Mouse (Mus musculus): ENCODE data around the gene Ccnl2. TPM values are rescaled to one million over a fixed set of nuclear protein-coding genes. Genes with fewer than 3 reads are reported as not detected.
A peak's percentile ranks its signal among the peaks of the same experiment; 100 is the strongest.

The Ccnl2 gene
- polyA plus RNA-seq, 1 experiment from 2014 or later = 166 TPM

DNA sequence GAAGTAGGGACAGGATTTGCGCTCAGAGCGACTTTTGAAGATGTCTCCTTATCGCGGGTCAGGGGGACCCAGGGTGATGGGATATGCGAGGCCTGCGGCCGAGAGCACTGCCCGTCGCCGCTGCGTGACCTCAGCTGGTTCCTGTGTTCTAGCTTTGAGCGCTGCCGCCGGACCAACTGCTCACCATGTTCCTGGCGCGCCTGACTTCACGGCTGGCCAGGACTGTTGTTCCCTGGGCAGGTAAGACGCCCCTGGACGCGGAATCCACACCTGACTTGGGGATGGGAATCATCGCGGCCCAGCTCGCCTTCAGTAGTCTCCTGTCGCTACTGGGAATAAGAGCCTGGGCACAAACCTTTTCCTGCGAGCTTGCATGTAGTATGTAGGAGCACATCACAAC, 19.5 kb downstream of the Ccnl2 start:
- H3K9me3 ChIP-seq (replicated peaks) = no peaks in the 10 kb centered on the region
- peak overlapping the region; percentile 91 for H3K4me3 ChIP-seq
- H3K36me3 ChIP-seq (ENCODE audit: poor library complexity, severe bottlenecking) = peaks cover 32% of the 10 kb centered on the region
- no peak for ATAC-seq
- H3K4me2 ChIP-seq = peak overlapping the region; percentile 99
- peaks cover 25% of the 10 kb centered on the region for H3K4me1 ChIP-seq
- 1% methylated on average over 25 of the region's 25 CpGs for WGBS
- peak overlapping the region; percentile 93 for H3K9ac ChIP-seq
- H3K27ac ChIP-seq = peak overlapping the region; percentile 89
- H3K27me3 ChIP-seq = no peaks in the 10 kb centered on the region

DNA sequence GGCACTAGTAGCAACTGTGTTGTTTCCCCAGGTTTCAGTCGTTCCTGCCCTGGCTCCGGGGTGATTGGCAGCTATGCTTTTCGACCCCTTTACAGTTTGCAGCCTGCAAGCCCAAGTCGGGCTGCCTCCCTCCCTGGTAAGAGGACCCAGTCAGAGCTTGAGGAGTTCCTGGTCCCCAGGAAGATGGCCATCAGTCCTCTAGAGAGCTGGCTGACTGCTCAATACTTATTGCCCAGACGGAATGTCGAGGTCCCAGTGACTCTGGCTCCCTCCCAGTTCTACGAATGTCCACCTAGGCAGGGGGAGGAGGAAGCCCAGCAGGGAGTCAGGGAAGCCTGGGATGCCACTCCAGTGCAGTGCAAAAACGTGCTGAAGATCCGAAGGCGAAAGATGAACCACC, 20.0 kb downstream of the Ccnl2 start:
- H3K9ac ChIP-seq = peak overlapping the region; percentile 93
- no peaks in the 10 kb centered on the region for H3K9me3 ChIP-seq (replicated peaks)
- H3K36me3 ChIP-seq (ENCODE audit: poor library complexity, severe bottlenecking) = peaks cover 27% of the 10 kb centered on the region
- peak overlapping the region; percentile 91 for H3K4me3 ChIP-seq
- H3K4me1 ChIP-seq = peaks cover 25% of the 10 kb centered on the region
- H3K4me2 ChIP-seq = peak overlapping the region; percentile 99
- H3K27ac ChIP-seq = peak overlapping the region; percentile 89; the same call in 1 of the 2 replicates
- no peak for ATAC-seq
- 54% methylated on average over 10 of the region's 10 CpGs for WGBS
- no peaks in the 10 kb centered on the region for H3K27me3 ChIP-seq

DNA sequence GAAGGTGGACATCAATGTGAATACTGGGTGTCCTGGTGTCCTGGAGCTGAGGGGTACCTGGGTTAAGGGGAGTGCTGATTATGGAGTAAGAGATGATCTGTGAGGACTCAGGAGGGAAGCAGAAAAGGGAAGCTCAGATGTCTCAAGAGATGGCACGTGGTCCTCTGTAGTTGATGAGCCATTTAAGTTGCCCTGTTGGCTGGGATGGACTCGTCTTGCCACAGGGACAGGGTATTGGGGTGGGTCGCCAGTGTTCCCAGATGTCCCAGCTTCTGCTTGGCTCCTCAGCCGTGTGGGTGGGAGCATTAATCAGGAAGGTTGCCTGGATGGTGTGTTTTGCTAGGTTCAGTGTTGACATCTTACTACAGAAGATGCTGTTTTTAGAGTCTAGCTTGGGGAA, 20.9 kb downstream of the Ccnl2 start:
- Histone ChIP-seq H3K4me2 (peak overlapping the region; percentile 99; the same call in 1 of the 2 replicates), H3K9ac (no peak overlapping the region), H3K36me3 (ENCODE audit: poor library complexity, severe bottlenecking) (peaks cover 18% of the 10 kb centered on the region), H3K27me3 (no peaks in the 10 kb centered on the region), H3K4me3 (no peak overlapping the region), H3K9me3 (replicated peaks) (no peaks in the 10 kb centered on the region), H3K27ac (no peak overlapping the region), H3K4me1 (peaks cover 25% of the 10 kb centered on the region)
- 87% methylated on average over 4 of the region's 4 CpGs for WGBS
- no peak for ATAC-seq

DNA sequence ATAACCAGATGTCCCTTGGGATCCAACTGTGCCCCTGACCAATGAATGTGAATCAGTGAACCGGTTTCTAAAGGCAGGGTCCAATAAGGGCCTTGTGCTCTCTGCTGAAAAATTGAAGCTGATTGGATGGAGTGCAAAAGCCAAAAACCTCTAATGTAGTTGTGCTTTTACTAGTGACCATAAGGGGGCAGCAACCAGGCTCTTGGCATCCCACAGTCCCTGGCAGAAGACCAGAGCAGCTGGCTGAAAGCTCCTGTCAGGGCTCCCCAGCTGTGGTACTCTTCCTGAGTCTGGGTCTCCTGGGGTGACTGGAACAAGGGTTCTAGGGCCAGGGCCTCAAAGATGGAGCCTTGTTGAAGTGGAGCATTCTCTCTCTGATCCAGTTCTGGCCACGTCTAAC, 21.5 kb downstream of the Ccnl2 start:
- Histone ChIP-seq H3K4me3 (no peak overlapping the region), H3K4me1 (peaks cover 25% of the 10 kb centered on the region), H3K9ac (no peak overlapping the region), H3K27ac (peak overlapping the region; percentile 41; the same call in 1 of the 2 replicates), H3K27me3 (no peaks in the 10 kb centered on the region), H3K4me2 (no peak overlapping the region), H3K9me3 (replicated peaks) (no peaks in the 10 kb centered on the region), H3K36me3 (ENCODE audit: poor library complexity, severe bottlenecking) (peaks cover 15% of the 10 kb centered on the region)
- WGBS = 33% methylated on average over 2 of the region's 2 CpGs
- ATAC-seq = no peak

DNA sequence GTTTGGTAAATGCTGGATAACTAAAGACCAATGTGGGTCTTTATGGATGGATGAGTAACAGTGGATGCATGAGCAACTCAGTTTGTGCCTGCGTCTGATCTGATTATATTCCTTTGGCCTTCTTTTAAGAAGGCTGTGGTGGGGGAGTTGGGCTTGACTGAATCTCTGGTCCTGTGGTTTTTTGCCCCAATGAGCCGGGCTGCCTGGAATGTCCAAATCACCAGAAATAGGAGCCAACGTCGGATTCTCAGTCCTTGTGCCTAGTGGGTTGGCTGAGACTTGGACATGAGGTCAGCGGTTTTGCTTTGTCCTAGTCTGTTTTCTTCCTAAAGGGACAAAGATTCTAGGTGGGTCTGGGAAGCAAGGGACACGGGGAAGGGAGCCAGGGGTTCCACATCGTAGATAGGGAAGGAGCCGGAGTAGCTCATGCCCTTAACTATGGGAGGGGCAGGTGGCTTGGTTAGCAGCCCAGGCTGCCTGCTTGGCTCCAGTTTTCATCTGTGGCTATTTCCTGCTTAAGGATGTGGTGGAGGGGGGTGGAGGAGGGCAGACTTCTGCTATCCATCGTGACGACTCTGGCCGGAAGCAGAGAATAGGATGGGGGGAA, 25.2 kb downstream of the Ccnl2 start:
- Histone ChIP-seq H3K36me3 (ENCODE audit: poor library complexity, severe bottlenecking) (peaks cover 10% of the 10 kb centered on the region), H3K9me3 (replicated peaks) (no peaks in the 10 kb centered on the region), H3K27ac (no peak overlapping the region), H3K4me3 (no peak overlapping the region), H3K4me2 (no peak overlapping the region), H3K27me3 (peaks cover 15% of the 10 kb centered on the region), H3K4me1 (peaks cover 40% of the 10 kb centered on the region), H3K9ac (no peak overlapping the region)
- 86% methylated on average over 11 of the region's 11 CpGs for WGBS
- ATAC-seq = no peak

DNA sequence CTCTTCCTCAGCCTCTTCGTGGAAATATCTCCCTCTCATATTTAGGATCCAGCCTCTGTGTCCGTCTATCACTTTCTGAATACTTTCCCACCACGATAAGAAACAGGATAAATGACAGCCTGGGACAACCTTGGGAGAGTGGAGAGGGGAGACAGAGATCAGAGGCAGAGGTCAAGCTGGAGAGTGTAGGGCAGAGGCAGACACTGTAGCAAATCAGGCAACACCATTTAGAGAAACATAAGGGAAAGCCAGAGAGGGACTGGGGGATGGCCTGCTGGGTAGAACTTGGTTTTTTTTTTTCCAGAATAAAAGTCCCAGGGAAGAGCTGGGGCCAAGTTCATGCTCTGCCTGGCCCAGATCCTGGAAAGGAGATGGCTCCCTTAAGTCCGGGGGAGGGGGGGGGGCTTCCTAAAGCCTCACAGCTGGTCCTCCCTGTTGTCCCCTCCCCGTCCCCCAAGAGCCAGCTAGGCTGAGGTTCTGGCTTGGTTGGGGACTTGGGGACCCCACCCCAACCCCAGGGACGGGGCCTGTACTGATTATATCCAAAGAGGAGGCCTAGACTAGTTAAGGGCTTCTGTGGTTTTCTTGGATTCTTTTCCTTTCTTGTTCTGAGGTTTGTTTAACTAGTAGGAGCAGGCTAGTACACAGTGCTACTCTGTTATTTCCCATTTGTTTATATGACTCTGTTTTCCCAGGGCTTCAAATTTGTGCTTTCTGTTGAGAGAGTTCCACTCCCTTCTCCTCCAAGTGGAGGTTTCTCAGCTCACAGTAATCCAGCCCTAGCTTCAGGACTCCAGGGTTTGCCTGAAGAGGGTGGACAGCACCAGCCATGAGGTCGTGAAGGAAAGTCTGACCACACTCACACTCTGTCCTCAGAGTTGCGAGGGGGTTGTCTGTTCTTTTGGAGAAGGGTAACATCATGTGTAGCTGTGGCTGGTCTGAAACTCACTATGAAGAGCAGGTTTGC, 26.2 kb downstream of the Ccnl2 start:
- Histone ChIP-seq H3K9me3 (replicated peaks) (no peaks in the 10 kb centered on the region), H3K27me3 (peaks cover 15% of the 10 kb centered on the region), H3K9ac (no peak overlapping the region), H3K4me3 (no peak overlapping the region), H3K4me2 (no peak overlapping the region), H3K36me3 (ENCODE audit: poor library complexity, severe bottlenecking) (peaks cover under 1% of the 10 kb centered on the region; the same call in 1 of the 2 replicates), H3K27ac (no peak overlapping the region), H3K4me1 (peaks cover 30% of the 10 kb centered on the region)
- 67% methylated on average over 8 of the region's 8 CpGs for WGBS
- ATAC-seq = no peak

DNA sequence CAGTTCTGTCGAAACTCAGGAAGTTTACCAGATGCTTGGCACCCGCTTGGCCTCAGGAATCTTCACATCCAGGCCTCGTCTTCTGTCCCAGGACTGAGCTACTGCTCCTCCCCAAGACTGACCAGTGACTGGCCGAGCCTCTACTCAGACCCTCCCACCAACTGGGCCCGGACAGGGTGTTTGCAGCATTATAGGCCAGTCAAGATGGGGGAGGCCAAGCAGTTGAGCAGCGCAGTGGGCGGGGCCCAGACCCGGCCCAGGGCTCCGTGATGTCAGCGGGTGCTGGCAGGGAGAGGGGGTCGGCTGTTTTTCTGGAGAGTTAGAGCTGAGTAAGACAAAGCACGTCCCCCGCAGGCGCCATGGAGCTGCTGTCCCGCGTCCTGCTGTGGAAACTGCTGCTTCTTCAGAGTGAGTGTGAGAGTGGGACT, 27.2 kb downstream of the Ccnl2 start, which contains the start of gene Mxra8:
TSS of gene Mxra8 (plus strand) at position 198 of the 428 bp plus-strand sequence.
- peak; percentile 72 for ATAC-seq
- Histone ChIP-seq H3K9me3 (replicated peaks) (no peaks in the 10 kb centered on the region), H3K27ac (no peak within 1 kb of the TSS), H3K4me2 (peak within 1 kb of the TSS; percentile 62), H3K4me3 (peak within 1 kb of the TSS; percentile 36), H3K36me3 (ENCODE audit: poor library complexity, severe bottlenecking) (no peaks in the 10 kb centered on the region), H3K27me3 (peaks cover 15% of the 10 kb centered on the region), H3K4me1 (peaks cover 25% of the 10 kb centered on the region), H3K9ac (peak within 1 kb of the TSS; percentile 60)
- 3% methylated on average over 16 of the region's 16 CpGs for WGBS

DNA sequence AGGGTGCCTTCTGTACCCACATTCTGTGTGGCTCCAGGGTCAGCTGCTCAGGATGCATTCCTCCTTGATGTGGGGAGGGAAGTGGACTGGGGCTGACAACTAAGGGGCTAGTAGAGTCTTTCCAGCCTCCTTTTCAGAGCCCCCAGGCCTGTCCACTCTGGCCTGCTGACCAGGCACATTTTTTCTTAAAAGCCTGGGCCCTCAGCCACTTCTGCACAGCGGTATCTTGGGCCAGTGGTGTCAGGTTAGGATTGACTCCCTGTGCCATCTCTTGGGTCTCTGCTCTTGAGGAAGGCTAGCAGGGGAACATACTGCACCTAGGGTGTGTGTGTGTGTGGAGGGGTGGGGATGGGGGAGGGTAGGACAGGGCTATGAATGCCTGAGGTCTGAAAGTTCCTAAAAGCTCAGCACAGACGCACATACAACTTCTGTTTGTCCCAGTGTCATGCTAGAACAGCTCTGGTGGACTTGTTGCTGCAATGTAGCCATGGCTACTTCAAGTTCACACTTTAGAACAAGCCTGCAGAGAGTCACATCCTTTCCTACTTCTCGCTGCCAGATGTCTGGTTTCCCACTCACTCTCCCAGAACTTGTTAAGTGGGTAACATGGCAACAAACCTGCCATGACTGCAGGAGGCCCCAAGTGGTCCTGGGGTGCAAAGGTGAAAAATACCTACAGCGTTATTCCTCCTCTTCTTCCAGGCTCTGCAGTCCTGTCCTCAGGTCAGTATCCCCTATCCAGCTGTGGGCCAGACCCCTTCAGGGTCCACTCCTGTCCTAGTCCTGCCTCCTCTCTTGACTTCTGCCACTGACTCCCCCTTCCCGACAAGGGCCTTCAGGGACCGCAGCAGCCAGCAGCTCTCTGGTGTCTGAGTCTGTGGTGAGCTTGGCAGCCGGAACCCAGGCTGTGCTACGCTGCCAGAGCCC, 28.1 kb downstream of the Ccnl2 start:
- H3K4me2 ChIP-seq = peak overlapping the region; percentile 62
- H3K9me3 ChIP-seq (replicated peaks) = no peaks in the 10 kb centered on the region
- H3K4me1 ChIP-seq = peaks cover 25% of the 10 kb centered on the region
- no peaks in the 10 kb centered on the region for H3K36me3 ChIP-seq (ENCODE audit: poor library complexity, severe bottlenecking)
- WGBS = 12% methylated on average over 8 of the region's 8 CpGs
- no peak overlapping the region for H3K27ac ChIP-seq
- H3K27me3 ChIP-seq = peaks cover 15% of the 10 kb centered on the region
- peak overlapping the region; percentile 36 for H3K4me3 ChIP-seq
- peak; percentile 25; the same call in 1 of the 2 replicates for ATAC-seq
- peak overlapping the region; percentile 60 for H3K9ac ChIP-seq

DNA sequence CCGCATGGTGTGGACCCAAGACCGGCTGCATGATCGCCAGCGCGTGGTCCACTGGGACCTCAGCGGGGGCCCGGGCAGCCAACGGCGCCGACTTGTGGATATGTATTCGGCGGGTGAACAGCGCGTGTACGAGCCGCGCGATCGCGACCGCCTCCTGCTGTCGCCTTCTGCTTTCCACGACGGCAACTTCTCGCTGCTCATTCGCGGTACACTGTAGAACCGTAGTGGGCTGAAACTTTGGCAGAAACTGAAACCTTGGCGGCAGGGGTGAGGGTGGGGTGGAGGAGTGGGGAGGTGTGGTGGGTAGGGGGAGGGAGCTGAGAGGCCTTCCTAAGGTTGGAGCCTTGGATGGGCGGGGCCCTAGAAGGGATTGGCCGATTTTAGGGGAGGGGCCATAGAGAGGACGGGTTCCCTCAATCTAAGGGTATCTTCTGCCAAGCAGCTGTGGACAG, 28.7 kb downstream of the Ccnl2 start:
- Histone ChIP-seq H3K9me3 (replicated peaks) (no peaks in the 10 kb centered on the region), H3K4me2 (peak overlapping the region; percentile 62), H3K36me3 (ENCODE audit: poor library complexity, severe bottlenecking) (no peaks in the 10 kb centered on the region), H3K9ac (peak overlapping the region; percentile 54), H3K4me1 (peaks cover 25% of the 10 kb centered on the region), H3K4me3 (peak overlapping the region; percentile 36), H3K27ac (no peak overlapping the region), H3K27me3 (peaks cover 15% of the 10 kb centered on the region)
- ATAC-seq = peak; percentile 58
- WGBS = under 1% methylated on average over 32 of the region's 32 CpGs

DNA sequence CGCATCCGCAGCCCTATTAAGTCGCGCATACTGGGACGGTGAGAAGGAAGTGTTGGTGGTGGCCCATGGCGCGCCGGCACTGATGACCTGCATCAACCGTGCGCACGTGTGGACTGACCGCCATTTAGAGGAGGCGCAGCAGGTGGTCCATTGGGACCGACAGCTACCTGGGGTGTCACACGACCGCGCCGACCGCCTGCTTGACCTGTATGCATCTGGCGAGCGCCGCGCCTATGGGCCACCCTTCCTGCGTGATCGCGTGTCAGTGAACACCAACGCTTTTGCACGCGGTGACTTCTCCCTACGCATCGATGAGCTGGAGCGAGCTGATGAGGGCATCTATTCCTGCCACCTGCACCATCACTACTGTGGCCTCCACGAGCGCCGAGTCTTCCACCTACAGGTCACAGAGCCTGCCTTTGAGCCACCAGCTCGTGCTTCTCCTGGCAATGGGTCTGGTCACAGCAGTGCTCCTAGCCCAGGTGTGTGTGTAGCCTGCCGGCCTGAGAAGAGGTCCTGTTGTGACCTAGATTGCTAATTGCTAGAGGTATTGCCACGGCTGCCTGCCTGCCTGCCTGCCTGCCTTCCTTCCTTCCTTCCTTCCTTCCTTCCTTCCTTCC, 29.5 kb downstream of the Ccnl2 start:
- no peak overlapping the region for H3K9ac ChIP-seq
- no peak overlapping the region for H3K27ac ChIP-seq
- no peaks in the 10 kb centered on the region for H3K36me3 ChIP-seq (ENCODE audit: poor library complexity, severe bottlenecking)
- peak overlapping the region; percentile 62 for H3K4me2 ChIP-seq
- no peaks in the 10 kb centered on the region for H3K9me3 ChIP-seq (replicated peaks)
- peaks cover 30% of the 10 kb centered on the region for H3K4me1 ChIP-seq
- peak overlapping the region; percentile 36; the same call in 1 of the 2 replicates for H3K4me3 ChIP-seq
- H3K27me3 ChIP-seq = peaks cover 15% of the 10 kb centered on the region
- no peak for ATAC-seq
- WGBS = 39% methylated on average over 38 of the region's 38 CpGs

DNA sequence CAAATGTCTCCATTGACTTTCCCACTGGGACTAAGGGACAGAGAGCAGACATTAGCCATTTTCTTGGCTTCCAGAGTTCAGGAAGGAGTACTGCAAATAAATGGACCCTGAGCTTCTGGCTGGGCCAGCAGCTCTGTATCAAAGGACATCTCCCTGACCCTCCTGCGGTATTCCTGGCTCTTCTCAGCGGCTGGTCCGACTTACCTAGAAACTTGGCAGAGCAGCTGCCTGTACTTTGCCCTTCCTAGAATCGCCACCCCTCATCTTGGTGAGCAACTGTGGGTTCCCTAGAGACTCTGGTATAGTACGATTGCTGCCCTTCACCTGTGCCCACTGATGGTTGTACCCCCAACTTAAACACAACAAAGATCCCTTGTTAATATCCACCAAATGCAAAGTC, 30.9 kb downstream of the Ccnl2 start:
- 93% methylated on average over 5 of the region's 5 CpGs for WGBS
- ATAC-seq = no peak
- H3K9me3 ChIP-seq (replicated peaks) = no peaks in the 10 kb centered on the region
- no peak overlapping the region for H3K9ac ChIP-seq
- H3K27me3 ChIP-seq = peaks cover 15% of the 10 kb centered on the region
- no peak overlapping the region for H3K4me3 ChIP-seq
- no peak overlapping the region for H3K4me2 ChIP-seq
- no peak overlapping the region for H3K27ac ChIP-seq
- H3K4me1 ChIP-seq = peaks cover 37% of the 10 kb centered on the region
- no peaks in the 10 kb centered on the region for H3K36me3 ChIP-seq (ENCODE audit: poor library complexity, severe bottlenecking)
